Mouse (Mus musculus) erythroblast, embryonic 14.5 days (primary cell): ENCODE measurements around the gene Cwc15.

Source experiments
- GATA1 ChIP-seq: IDR thresholded peaks from 2 replicates; pipeline ENCODE4 v1.6.1; 2012; ENCODE audit warnings: low read length, inconsistent platforms, mixed read lengths
- TAL1 ChIP-seq: IDR thresholded peaks from 3 replicates; pipeline ENCODE4 v1.6.1; 2012; ENCODE audit warnings: low read length, inconsistent platforms, mixed read lengths

GRCm38 (mm10) chr9:14547584-14548365 is 47.4 kb downstream of the Cwc15 start:
- no peak for TF ChIP-seq TAL1
- no peak for TF ChIP-seq GATA1
